Mouse (Mus musculus) brown adipose tissue, adult 24 weeks (tissue): ENCODE measurements around the gene Sulf2. TPM values are rescaled to one million over a fixed set of nuclear protein-coding genes. Genes with fewer than 3 reads are reported as not detected.
A peak's percentile ranks its signal among the peaks of the same experiment; 100 is the strongest.

Source experiments
- H3K27ac ChIP-seq: fragments of 200-500 bp; replicated peaks from 2 replicates; pipeline ENCODE4 v1.5.1; 2012; ENCODE audit warnings: low read depth, mild to moderate bottlenecking, low read length
- H3K4me1 ChIP-seq: fragments of 200-500 bp; 2 replicates; pipeline ENCODE4 v1.6.1; 2012; ENCODE audit warnings: low read length, mixed read lengths; ENCODE audit not compliant: control insufficient read depth, insufficient read depth, insufficient read length
- H3K4me3 ChIP-seq: fragments of 200-500 bp; 2 replicates; pipeline ENCODE4 v1.5.1; 2012; ENCODE audit warnings: low read depth, mild to moderate bottlenecking, low read length, moderate library complexity; ENCODE audit not compliant: insufficient read depth
- polyA plus RNA-seq: library from polyadenylated mRNA; stranded (reverse); fragments of >200 nt; gene quantifications from 2 replicates; pipeline ENCODE4 v1.2.4, GENCODE M21; 2012; ENCODE audit not compliant: missing spikeins, insufficient read depth, insufficient read length

The Sulf2 gene
- polyA plus RNA-seq, 1 experiment: 40.8 TPM

DNA sequence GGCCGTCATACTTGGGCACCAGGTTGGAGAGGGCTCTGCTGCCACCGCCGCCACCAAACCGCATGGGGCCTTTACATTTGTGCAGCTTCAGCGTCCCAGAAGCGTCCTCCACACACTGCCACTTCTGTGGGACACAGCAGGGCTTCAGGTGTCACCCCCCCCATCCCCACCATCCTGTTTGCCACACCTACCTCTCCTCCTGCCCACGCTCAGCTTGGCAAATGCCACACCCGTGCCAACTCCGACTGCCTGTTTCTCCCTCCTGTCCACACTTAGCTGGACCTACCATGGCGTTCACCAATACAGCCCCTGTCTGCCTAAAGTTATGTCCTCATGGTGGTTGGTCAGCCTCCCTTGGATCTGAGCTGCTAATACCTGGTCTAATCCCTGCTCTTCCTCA lies 72.8 kb downstream of the Sulf2 start:
- H3K4me3 ChIP-seq: no peak overlapping the region
- no peak overlapping the region for H3K27ac ChIP-seq
- H3K4me1 ChIP-seq: peaks cover 4% of the 10 kb centered on the region; the same call in 1 of the 2 replicates

DNA sequence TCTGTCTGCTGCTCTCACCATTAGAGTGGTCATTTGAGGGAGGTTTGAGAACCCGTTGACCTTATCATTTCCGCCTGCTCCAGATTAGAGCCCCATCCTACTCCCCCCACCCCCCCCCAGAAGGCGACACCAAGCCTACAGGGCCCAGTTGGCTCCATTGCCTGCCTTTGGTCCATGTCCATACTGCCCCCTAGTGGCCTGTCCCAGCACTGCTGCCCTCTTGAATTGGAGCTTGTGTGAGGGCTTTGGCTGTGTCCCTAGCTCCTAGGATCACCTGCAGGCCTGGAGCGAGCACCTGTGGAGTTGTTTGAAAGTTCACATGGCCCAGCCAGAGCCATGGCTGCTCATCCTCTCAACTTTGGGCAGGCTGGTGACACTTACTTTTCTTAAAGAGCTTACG lies 73.3 kb downstream of the Sulf2 start:
- Histone ChIP-seq H3K27ac (no peak overlapping the region), H3K4me1 (peaks cover 4% of the 10 kb centered on the region; the same call in 1 of the 2 replicates), H3K4me3 (no peak overlapping the region)

DNA sequence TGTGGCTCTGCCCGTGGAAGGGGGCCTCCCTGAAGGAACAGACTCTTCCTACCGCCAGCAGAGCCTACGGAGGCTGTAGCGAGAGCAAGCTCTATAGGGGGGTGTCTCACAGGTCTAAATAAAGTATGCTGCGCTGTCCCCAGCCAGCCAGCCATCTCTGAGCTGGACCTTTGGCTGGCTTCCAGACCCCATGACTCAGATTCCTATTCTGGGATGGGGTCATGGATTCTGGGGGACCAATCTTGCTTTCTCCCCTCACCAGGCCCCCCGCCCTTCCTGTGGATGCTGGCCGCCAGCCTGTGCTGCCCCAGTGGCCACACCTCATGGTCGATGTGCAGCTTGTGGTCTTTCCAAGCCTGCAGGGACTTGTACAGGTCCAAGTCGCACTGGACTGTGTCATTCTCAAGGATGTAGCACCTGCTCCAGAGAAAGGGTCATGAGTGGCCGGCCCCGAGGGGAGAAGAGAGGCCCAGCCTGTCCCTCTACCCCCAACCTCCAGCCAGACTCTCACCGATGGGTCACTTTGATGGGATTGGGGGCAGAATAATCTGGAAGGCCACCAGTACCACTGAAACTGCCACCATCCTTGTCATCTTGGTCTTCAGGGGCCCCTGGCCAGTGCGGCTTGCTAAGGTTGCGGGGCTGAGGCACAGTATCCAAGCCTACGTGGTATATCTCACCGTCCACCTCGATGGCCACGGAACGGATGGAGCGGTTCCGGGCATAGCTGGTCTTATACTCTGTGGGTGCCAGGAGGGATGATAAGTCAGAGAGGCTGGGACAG lies 74.3 kb downstream of the Sulf2 start:
- Histone ChIP-seq H3K4me3 (no peak overlapping the region), H3K4me1 (peaks cover 2% of the 10 kb centered on the region; the same call in 1 of the 2 replicates), H3K27ac (0 out of 2 replicates have a peak overlapping the region, but pooled peaks have one; percentile 21)

DNA sequence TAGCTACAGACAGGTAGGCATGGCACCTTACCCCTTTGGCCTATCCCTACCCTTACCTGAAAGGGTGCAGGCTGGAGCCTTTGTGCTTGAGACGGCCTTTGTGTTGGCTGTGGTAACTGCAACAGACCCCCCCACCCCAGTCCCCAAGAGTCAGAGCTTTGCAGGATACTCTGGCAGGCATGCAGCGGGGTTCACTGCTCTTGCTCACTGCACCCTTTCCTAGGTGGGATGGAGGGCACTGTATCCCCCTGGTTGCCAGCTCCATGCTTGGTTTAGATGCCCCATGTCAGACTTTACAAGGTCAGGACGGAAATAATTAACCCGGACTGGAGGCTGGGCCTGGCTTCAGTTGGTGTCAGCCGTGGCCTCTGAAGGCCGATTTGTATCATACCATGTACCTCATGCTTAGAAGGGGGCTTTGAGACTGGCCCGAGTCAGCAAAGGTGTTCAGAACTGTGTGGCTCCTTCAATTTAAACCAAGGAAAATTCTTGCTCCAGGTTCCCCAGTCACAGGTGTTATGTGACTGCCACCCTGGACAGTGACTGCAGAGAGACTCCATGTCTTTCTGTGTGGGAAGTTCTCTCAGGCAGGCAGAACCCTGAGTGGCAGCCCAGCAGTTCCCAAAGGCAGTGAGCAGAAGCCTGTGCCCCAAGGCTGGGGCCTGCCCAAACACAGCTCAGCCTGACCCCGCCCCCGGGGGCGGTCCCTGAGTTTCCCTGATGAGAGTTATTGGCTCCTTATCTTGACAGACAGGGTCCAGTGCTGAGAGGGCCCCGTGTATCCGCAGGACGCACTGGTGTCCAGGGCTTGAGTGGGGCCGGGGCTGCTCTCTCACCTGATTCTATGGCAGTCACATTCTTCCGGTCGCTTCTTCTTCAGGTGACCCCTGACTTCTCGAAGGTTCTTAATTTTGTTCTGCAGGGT lies 75.2 kb downstream of the Sulf2 start:
- no peak overlapping the region for H3K4me3 ChIP-seq
- H3K27ac ChIP-seq: 0 out of 2 replicates have a peak overlapping the region, but pooled peaks have one; percentile 21
- H3K4me1 ChIP-seq: peaks cover 2% of the 10 kb centered on the region; the same call in 1 of the 2 replicates

DNA sequence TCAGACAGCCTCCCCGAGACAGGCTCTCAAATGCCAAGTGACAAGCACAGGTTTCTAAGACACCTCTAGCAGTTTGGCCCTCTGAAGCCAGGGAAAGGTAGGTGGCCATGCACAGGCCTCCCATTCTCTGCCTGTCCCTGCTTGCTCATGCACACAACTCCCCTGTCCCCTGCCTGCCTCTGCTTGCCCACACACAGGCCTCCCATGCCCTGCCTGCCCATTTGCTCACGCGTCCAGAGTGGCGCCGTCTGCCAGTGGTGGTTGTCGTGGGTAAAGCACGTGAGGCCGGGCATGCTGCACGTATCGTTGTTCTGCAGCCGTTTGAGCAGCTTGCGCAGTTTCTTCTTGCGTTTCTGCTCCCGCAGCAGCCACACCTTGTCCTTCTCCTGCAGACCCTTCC lies 76.2 kb downstream of the Sulf2 start:
- Histone ChIP-seq H3K4me3 (no peak overlapping the region), H3K27ac (no peak overlapping the region), H3K4me1 (peaks cover 2% of the 10 kb centered on the region; the same call in 1 of the 2 replicates)

DNA sequence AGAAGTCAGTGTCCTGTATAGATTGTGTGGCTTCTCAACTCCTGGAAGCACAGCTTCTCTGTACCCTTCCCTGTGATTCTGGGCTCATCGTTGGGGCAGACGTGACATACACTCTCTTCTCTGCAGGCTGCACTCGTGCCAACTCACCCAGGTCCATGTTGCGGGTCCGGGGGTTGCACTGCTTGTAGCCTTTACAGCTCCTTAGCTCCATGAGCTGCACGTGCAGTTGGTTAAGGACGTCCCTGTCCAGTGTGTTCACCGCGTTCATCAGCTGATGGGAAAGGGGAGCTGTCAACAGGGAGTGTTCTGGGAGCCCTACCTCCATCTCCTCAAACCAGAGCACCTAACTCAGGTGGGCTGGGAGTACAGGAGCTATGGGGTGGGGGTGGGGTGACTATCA lies 78.1 kb downstream of the Sulf2 start:
- Histone ChIP-seq H3K4me1 (no peaks in the 10 kb centered on the region; the same call in 1 of the 2 replicates), H3K4me3 (no peak overlapping the region), H3K27ac (no peak overlapping the region)

DNA sequence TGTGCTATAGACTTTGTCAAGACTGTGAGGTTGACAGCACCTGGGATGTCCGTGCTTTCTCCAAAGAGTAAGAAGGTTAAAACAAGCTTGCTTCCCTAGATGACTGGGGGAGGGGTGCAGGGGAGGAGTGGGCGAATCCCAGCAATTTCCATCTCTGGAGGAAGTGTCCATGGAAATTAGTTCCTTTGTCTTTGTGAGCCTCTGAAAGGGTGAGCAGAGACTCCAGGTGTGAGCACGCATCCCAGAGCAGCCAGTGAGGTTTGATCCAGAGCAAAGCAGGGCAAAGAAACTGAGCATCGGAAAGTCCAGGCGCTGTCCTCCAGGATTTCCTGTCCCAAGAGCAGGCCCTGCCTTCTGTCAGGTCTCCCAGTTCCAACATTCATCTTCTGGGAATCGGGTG lies 81.1 kb downstream of the Sulf2 start:
- Histone ChIP-seq H3K4me1 (no peaks in the 10 kb centered on the region), H3K27ac (no peak overlapping the region), H3K4me3 (no peak overlapping the region)

DNA sequence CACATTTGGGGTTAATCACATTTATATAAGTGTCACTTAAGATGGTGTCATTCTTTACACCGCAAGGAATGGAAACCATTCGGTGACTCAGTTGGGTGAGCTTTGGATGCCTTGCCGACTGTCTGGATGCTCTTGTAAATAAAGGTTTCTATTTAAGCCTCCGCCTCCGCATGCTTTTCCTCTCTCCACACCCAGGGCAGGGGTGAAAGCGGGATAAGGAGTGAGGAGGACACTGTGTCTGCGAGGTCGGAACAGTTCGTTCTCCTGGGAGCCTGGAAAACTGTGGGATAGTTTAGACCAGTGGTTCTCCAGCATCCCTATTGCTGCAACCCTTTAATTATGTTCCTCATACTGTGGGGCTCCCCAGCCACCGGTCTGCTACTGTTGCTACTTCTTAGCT lies 82.4 kb downstream of the Sulf2 start:
- Histone ChIP-seq H3K27ac (0 out of 2 replicates have a peak overlapping the region, but pooled peaks have one; percentile 28), H3K4me1 (no peaks in the 10 kb centered on the region), H3K4me3 (no peak overlapping the region)

DNA sequence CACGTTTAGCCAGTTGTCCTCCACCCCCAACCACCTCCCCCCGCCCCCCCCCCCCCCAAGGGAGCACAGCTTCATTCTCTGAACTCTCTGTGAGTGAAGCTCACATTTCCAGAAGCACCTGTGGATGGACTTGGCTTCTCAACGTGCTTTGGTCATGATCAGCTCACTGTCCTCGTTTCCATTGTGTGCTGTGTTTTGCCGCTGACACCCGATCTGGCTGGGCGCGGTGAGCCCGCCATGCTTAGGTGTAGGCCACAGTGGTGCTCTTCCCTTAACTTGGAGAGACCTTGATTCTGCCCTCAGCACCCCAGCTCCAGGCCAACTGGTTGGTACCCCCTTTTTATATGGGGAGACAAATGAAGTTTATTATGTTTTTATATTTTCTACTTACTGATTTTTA lies 83.6 kb downstream of the Sulf2 start:
- Histone ChIP-seq H3K4me1 (no peaks in the 10 kb centered on the region), H3K4me3 (no peak overlapping the region), H3K27ac (no peak overlapping the region)

DNA sequence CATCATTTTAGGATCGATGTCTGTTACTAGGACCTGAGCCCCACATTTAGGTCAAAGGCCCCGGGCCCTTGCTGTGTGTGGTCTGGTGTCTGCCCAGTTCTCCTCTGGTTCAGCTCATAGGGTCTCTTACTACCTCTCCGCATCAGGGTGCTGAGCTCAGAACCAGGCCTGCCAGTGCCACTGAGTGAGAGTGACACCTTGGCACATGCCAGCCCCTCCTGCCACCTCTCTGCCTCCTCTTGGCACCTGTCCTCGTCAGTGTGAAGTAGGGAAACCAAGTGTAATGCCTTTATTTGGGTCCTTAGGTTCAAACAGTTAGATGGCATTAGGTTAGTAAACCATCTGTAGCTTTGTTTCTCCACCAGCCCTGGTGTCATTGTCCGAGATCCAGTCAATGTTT lies 84.0 kb downstream of the Sulf2 start:
- H3K4me3 ChIP-seq: no peak overlapping the region

DNA sequence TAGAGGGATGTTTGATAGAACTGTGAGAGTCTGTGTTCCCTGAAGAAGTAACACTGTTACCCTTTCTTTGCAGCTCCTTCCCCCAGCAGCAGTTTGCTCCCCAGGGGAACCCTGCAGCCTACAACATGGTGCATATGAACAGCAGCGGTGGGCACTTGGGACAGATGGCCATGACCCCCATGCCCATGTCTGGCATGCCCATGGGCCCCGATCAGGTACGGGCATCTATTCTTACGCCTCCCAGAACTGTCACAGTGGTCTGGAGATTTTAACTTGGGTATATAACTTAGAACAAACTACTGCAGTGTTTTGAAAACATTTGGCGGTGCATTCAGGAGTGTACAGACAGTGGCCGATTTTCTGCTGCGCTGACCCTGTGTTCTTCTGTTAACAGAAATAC lies 85.7 kb downstream of the Sulf2 start:
- Histone ChIP-seq H3K27ac (no peak overlapping the region), H3K4me1 (no peaks in the 10 kb centered on the region), H3K4me3 (no peak overlapping the region)

More for the DNA sequence above, 84.0 kb downstream of the Sulf2 start:
- H3K4me1 ChIP-seq: no peaks in the 10 kb centered on the region
- H3K27ac ChIP-seq: no peak overlapping the region

DNA sequence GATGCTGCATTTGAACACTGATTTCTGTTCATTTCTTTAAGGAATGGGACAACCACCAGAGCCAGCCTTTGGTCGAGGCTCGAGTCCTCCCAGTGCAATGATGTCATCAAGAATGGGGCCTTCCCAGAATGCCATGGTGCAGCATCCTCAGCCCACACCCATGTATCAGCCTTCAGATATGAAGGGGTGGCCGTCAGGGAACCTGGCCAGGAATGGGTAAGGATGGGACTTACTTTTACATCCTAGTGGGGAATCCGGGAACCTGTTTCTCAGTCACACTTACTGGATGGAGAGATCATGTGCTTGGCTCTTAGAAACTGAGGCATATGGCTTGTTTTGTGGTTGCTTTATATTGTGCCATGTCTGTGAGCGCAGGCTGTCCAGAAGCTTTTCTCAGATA lies 86.3 kb downstream of the Sulf2 start:
- Histone ChIP-seq H3K27ac (no peak overlapping the region), H3K4me3 (no peak overlapping the region), H3K4me1 (no peaks in the 10 kb centered on the region)

DNA sequence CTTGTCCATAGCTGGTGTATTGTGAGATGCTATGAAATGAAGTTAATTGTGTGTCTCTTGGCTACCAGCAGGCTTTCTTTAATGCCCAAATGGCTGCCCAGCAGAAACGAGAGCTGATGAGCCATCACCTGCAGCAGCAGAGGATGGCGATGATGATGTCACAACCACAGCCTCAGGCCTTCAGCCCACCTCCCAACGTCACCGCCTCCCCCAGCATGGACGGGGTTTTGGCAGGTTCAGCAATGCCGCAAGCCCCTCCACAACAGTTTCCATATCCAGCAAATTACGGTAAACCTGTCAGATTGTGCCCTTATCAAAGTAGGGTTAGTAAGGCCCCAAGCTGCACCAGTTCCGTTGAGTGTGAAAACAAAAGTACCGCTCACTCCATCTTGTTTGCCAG lies 87.2 kb downstream of the Sulf2 start:
- Histone ChIP-seq H3K27ac (no peak overlapping the region), H3K4me1 (no peaks in the 10 kb centered on the region), H3K4me3 (no peak overlapping the region)

DNA sequence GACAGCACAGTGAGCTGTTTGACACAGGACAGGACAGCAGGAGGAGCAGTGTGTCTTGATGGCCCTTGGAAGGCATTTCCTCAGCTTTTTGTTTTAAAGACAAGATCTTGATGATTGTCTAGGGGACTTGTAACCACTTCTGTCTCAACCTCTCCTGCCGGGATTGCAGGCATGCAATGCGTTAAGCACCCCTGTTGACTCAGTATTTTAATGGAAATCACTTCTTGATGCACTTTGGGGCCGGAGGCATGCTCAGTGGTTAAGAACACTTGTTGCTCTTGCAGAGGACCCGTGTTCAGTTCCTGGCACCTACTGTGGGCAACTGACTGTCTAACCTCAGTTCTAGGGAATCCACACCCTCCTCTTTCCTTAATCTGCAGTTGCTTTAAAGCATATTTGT lies 89.0 kb downstream of the Sulf2 start:
- Histone ChIP-seq H3K4me1 (no peaks in the 10 kb centered on the region), H3K4me3 (no peak overlapping the region), H3K27ac (no peak overlapping the region)

DNA sequence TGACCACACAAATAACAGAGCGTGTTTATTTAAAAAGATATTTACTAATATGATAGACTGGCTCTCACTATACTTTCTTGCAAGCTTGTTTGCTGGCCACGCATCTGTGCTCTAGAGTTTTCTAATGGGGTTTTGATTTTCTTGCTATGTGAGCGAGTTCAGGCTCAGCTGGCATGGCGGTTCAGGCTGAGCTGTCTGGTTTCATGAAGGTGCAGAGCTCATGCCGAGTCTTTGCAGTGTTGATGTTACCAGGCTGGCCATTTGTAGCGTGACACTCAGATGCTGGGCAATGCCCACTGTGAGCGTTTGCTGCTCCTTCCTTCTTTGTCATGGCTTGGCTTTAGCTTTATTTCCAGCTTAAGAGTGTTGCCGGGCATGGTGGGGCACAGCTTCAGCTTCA lies 93.0 kb downstream of the Sulf2 start:
- H3K27ac ChIP-seq: 0 out of 2 replicates have a peak overlapping the region, but pooled peaks have one; percentile 9
- H3K4me1 ChIP-seq: no peaks in the 10 kb centered on the region
- H3K4me3 ChIP-seq: no peak overlapping the region
